Mouse (Mus musculus) kidney, embryonic 14.5 days (tissue): ENCODE measurements around the gene Limk2. TPM values are rescaled to one million over a fixed set of nuclear protein-coding genes. Genes with fewer than 3 reads are reported as not detected.

Experiments used
- ATAC-seq: fragments of 200-750 bp; cut with Nextera tagmentation; 2 replicates; pipeline ENCODE4 v1.8.0; 2017; ENCODE audit warnings: moderate number of reproducible peaks, mild to moderate bottlenecking, moderate TSS enrichment, moderate library complexity; ENCODE audit not compliant: low FRiP score, low TSS enrichment
- H3K27ac ChIP-seq: fragments of 300-500 bp; sonication (generic); 2 replicates; pipeline ENCODE4 v1.5.1; 2014; ENCODE audit warnings: low read depth, mild to moderate bottlenecking, low read length, moderate library complexity, mixed read lengths
- H3K27me3 ChIP-seq: fragments of 300-500 bp; sonication (generic); 2 replicates; pipeline ENCODE4 v1.6.1; 2014; ENCODE audit warnings: mild to moderate bottlenecking, low read length; ENCODE audit not compliant: control insufficient read depth, insufficient read depth
- H3K36me3 ChIP-seq: fragments of 300-500 bp; sonication (generic); 2 replicates; pipeline ENCODE4 v1.6.1; 2014; ENCODE audit warnings: low read length, mixed read lengths; ENCODE audit not compliant: control insufficient read depth, insufficient read depth
- H3K4me1 ChIP-seq: fragments of 300-500 bp; sonication (generic); 2 replicates; pipeline ENCODE4 v1.6.1; 2014; ENCODE audit warnings: low read length, mixed read lengths; ENCODE audit not compliant: control insufficient read depth, insufficient read depth
- H3K4me2 ChIP-seq: fragments of 300-500 bp; sonication (generic); replicated peaks from 2 replicates; pipeline ENCODE4 v1.6.1; 2014; ENCODE audit warnings: low read depth, mild to moderate bottlenecking, low read length
- H3K4me3 ChIP-seq: fragments of 300-500 bp; sonication (generic); 2 replicates; pipeline ENCODE4 v1.5.1; 2014; ENCODE audit warnings: mild to moderate bottlenecking, low read length
- H3K9ac ChIP-seq: fragments of 300-500 bp; sonication (generic); 2 replicates; pipeline ENCODE4 v1.6.1; 2014; ENCODE audit warnings: low read depth, mild to moderate bottlenecking, low read length, moderate library complexity
- H3K9me3 ChIP-seq: fragments of 300-500 bp; sonication (generic); 2 replicates; pipeline ENCODE4 v1.6.1; 2016; ENCODE audit warnings: low read length; ENCODE audit not compliant: control insufficient read depth
- WGBS: fragments of 180-500 bp; shearing (Covaris S2); extraction: QIAGEN DNeasy Blood & Tissue Kit; methylation state at CpG from one replicate; pipeline ENCODE4 v1.1.7; 2014; 5-methylcytosine and 5-hydroxymethylcytosine counted together
- polyA plus RNA-seq: library from polyadenylated mRNA; unstranded; fragments of >200 nt; fragmentation: Nextera tagmentation; extraction: Ambion mirVana; gene quantifications from 2 replicates; pipeline ENCODE4 v1.2.1, GENCODE M21; 2014

Limk2 gene
- polyA plus RNA-seq, 1 experiment from 2014 or later, result 41.7 TPM

DNA sequence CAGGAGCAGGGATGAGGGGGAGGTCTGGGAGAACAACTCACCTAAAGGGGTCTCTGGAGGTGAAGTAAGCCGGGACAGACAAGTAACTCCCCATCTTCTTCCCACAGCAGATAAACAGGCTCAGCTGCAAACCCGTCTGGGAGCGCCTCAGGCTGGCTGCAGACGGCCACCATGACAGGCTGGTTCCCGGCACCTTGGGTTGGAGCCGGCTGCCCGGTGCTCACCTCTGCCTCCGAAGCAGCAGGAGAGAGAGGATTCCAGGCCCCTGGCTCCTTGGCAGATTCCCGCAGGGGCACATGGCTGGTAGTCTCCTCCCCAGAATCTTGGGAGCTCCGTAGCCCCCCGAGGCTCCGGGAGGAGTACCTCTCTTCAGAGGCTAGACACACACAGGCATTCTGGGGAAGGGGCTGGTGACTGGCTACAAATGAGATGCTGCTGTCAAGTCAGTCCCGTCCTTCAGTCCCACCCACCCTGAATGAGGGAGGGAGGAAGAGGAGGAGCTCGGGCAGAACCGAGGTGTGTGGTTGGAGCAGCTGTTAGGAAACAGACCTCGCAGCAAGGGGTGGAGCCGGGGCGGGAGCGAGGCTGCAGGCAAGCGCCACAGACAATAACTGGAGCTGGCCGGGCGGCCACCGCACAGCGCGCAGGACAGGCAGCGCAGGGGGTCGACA is 37.9 kb downstream of the Limk2 start:
- no peak overlapping the region for H3K27ac ChIP-seq
- no peaks in the 10 kb centered on the region for H3K27me3 ChIP-seq
- no peaks in the 10 kb centered on the region for H3K36me3 ChIP-seq
- peak; percentile 93 for ATAC-seq
- H3K4me1 ChIP-seq, result peaks cover 27% of the 10 kb centered on the region
- H3K4me3 ChIP-seq, result peak overlapping the region; percentile 53
- H3K9me3 ChIP-seq, result no peaks in the 10 kb centered on the region
- H3K9ac ChIP-seq, result peak overlapping the region; percentile 71
- WGBS, result 4% methylated on average over 27 of the region's 27 CpGs
- H3K4me2 ChIP-seq, result peak overlapping the region; percentile 94

DNA sequence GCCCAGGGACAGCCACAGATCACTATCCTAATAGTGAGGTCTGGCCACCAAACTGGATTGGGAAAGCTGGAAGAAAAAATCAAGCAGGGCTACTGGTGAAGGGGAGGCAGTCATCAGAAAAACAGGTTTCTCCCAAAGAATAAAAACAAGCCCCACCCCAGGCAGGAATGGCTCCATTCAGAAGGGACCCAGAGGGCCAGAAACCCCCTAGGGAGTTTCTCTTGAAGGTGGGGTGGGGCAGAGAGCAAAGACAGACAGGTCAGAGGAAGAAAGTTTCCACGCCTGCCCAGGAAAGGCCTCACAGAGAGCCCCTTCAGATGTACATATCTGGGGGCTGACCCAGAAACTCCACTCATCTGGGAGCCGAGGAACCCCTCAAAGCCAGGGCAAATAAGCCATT is 38.8 kb downstream of the Limk2 start:
- H3K27ac ChIP-seq, result no peak overlapping the region
- no peaks in the 10 kb centered on the region for H3K9me3 ChIP-seq
- H3K4me3 ChIP-seq, result no peak overlapping the region
- H3K4me2 ChIP-seq, result peak overlapping the region; percentile 94; the same call in 1 of the 2 replicates
- H3K27me3 ChIP-seq, result no peaks in the 10 kb centered on the region
- peak overlapping the region; percentile 71; the same call in 1 of the 2 replicates for H3K9ac ChIP-seq
- peaks cover 27% of the 10 kb centered on the region for H3K4me1 ChIP-seq
- no peak for ATAC-seq
- 83% methylated on average over 2 of the region's 2 CpGs for WGBS
- no peaks in the 10 kb centered on the region for H3K36me3 ChIP-seq

DNA sequence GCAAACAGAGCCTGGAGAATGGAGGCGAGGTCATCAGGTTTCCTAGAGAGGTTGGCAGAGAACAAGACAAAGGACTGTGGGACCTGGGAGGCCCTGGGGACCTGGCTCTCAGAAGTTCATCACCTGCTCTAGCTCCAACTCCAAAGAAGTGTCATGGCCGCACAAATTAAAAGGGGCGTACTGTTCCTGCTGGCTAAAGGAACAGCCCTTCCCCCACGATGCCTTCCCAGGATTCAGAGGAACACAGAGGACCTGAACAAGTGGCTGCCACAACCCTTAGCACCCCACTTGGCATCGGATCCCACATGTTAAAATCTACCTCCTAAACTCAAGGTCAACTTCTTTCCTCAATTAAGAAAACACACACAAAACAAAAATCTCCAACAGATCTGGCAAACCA is 39.5 kb downstream of the Limk2 start:
- ATAC-seq, result no peak
- Histone ChIP-seq H3K27me3 (no peaks in the 10 kb centered on the region), H3K4me2 (no peak overlapping the region), H3K9ac (no peak overlapping the region), H3K27ac (no peak overlapping the region), H3K9me3 (no peaks in the 10 kb centered on the region), H3K4me1 (peaks cover 21% of the 10 kb centered on the region), H3K4me3 (no peak overlapping the region), H3K36me3 (no peaks in the 10 kb centered on the region)
- WGBS, result 78% methylated on average over 5 of the region's 5 CpGs

- WGBS, result 40% methylated on average over 7 of the region's 7 CpGs
- Histone ChIP-seq H3K4me3 (no peak overlapping the region), H3K36me3 (no peaks in the 10 kb centered on the region), H3K27me3 (no peaks in the 10 kb centered on the region), H3K4me2 (no peak overlapping the region), H3K9ac (no peak overlapping the region), H3K4me1 (peaks cover 16% of the 10 kb centered on the region; the same call in 1 of the 2 replicates), H3K27ac (no peak overlapping the region), H3K9me3 (no peaks in the 10 kb centered on the region)
- ATAC-seq, result no peak
Measured at GRCm38 (mm10) chr11:3368983-3369382, 40.0 kb downstream of the Limk2 start.

DNA sequence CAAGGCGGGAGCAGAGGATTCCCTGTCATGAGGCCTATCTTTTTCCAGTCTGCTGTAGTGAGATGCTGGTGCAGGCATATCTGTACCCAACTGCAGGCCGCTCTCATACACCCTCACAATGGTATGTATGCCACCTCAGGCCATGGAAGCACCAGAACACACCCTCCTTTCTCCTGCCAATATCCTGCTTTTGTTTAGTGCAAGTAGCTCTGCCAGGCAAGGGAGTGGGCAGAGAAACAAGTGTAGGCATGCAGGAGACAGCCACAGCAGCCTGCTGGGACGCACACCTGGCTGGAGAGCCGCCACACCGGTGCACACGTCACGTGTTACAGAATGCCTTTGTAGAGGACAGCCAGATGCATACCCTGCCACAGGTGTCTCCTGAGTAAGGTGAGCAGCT is 42.6 kb downstream of the Limk2 start:
- Histone ChIP-seq H3K36me3 (no peaks in the 10 kb centered on the region), H3K4me1 (peaks cover 11% of the 10 kb centered on the region; the same call in 1 of the 2 replicates), H3K27ac (no peak overlapping the region), H3K27me3 (no peaks in the 10 kb centered on the region), H3K9ac (no peak overlapping the region), H3K4me3 (no peak overlapping the region), H3K4me2 (no peak overlapping the region), H3K9me3 (peaks cover 3% of the 10 kb centered on the region; the same call in 1 of the 2 replicates)
- WGBS, result 86% methylated on average over 7 of the region's 7 CpGs
- ATAC-seq, result no peak

DNA sequence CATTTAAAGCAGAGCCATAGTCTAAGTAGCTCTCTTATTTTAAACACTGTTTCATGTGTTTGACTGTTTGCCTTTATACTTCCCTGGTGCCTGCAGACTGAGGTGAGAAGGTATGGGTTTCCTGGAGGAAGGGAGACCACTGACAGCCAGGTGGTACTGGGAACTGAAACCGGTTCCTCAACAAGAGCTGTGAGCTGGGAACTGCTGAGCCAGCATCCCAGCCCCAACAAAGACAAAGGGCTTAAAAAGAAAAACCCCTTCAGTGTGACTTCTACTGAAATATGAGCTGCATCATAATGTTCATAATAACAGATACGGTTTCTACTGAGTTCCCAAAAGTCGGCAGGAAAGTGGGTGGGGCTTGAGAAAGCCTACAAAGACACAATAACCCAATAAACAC is 46.1 kb downstream of the Limk2 start:
- no peak for ATAC-seq
- Histone ChIP-seq H3K27me3 (no peaks in the 10 kb centered on the region), H3K36me3 (peaks cover 8% of the 10 kb centered on the region; the same call in 1 of the 2 replicates), H3K4me3 (no peak overlapping the region), H3K4me2 (no peak overlapping the region), H3K27ac (no peak overlapping the region), H3K9me3 (peaks cover 3% of the 10 kb centered on the region; the same call in 1 of the 2 replicates), H3K9ac (no peak overlapping the region), H3K4me1 (no peaks in the 10 kb centered on the region)
- 77% methylated on average over 3 of the region's 3 CpGs for WGBS

- Histone ChIP-seq H3K4me2 (no peak overlapping the region), H3K4me1 (peaks cover 14% of the 10 kb centered on the region), H3K27me3 (no peaks in the 10 kb centered on the region), H3K27ac (no peak overlapping the region), H3K4me3 (no peak overlapping the region), H3K36me3 (peaks cover 39% of the 10 kb centered on the region), H3K9me3 (no peaks in the 10 kb centered on the region), H3K9ac (no peak overlapping the region)
- WGBS, result 52% methylated on average over 18 of the region's 18 CpGs
- ATAC-seq, result no peak; the same call in 1 of the 2 replicates
Measured at GRCm38 (mm10) chr11:3352990-3353585, 55.9 kb downstream of the Limk2 start.

GRCm38 (mm10) chr11:3352131-3352530 is 56.9 kb downstream of the Limk2 start:
- ATAC-seq, result no peak
- Histone ChIP-seq H3K27ac (no peak overlapping the region), H3K4me3 (no peak overlapping the region), H3K4me1 (peaks cover 18% of the 10 kb centered on the region), H3K9me3 (no peaks in the 10 kb centered on the region), H3K9ac (no peak overlapping the region), H3K4me2 (no peak overlapping the region), H3K36me3 (peaks cover 36% of the 10 kb centered on the region), H3K27me3 (no peaks in the 10 kb centered on the region)
- WGBS, result 90% methylated on average over 9 of the region's 9 CpGs

- H3K4me1 ChIP-seq, result peaks cover 18% of the 10 kb centered on the region
- 0 out of 2 replicates have a peak, but pooled peaks have one; percentile 2 for ATAC-seq
- H3K36me3 ChIP-seq, result peaks cover 41% of the 10 kb centered on the region
- H3K27ac ChIP-seq, result peak overlapping the region; percentile 57; the same call in 1 of the 2 replicates
- no peaks in the 10 kb centered on the region for H3K27me3 ChIP-seq
- no peak overlapping the region for H3K4me3 ChIP-seq
- H3K9ac ChIP-seq, result no peak overlapping the region
- H3K9me3 ChIP-seq, result no peaks in the 10 kb centered on the region
- no peak overlapping the region for H3K4me2 ChIP-seq
- WGBS, result 79% methylated on average over 4 of the region's 4 CpGs
Measured at GRCm38 (mm10) chr11:3349343-3349695, 59.7 kb downstream of the Limk2 start.
